Mouse (Mus musculus) central nervous system, embryonic 14 days (tissue): Measurements from ENCODE around the gene Sox8. TPM values are rescaled to one million over a fixed set of nuclear protein-coding genes. Genes with fewer than 3 reads are reported as not detected.

Experiments used
- polyA plus RNA-seq: library from polyadenylated mRNA; depleted of rRNA; stranded (reverse); fragments of >200 nt; gene quantifications from 2 replicates; pipeline ENCODE4 v1.2.3, GENCODE M21; 2012; rRNA removed

The Sox8 gene
- polyA plus RNA-seq, result 11.4 and 14.6 TPM in 2 replicates

GRCm38 (mm10) chr17:25570648-25571452, at the start of gene Sox8:
TSS of gene Sox8 (minus strand) at chr17:25570686.

GRCm38 (mm10) chr17:25578920-25579319, 8.4 kb upstream of the Sox8 start, which contains the start of gene Lmf1:
TSS of gene Lmf1 (plus strand) at chr17:25579085.

Other genes starting within 250 kb of the Sox8 start
- 0.11 TPM in 1 of 2 replicates, not detected in the other for gene Tpsab1, start 225.1 kb downstream of the Sox8 start, polyA plus RNA-seq
- gene Tpsb2, start 204.4 kb downstream of the Sox8 start, polyA plus RNA-seq, result 0.64 and 1.6 TPM in 2 replicates
- 0.21 and 0.76 TPM in 2 replicates for gene Tpsg1, start 201.4 kb downstream of the Sox8 start, polyA plus RNA-seq
- 101 TPM in 2 replicates for gene Cacna1h, start 136.9 kb downstream of the Sox8 start, polyA plus RNA-seq
- 1.1 and 1.5 TPM in 2 replicates for gene Tekt4, start 116.1 kb downstream of the Sox8 start, polyA plus RNA-seq
- gene Sstr5, start 73.4 kb downstream of the Sox8 start, polyA plus RNA-seq, result 0.15 TPM in 2 replicates
- 10.7 and 12.7 TPM in 2 replicates for gene Lmf1, start 8.4 kb upstream of the Sox8 start, polyA plus RNA-seq
- gene Gng13, start 146.5 kb upstream of the Sox8 start, polyA plus RNA-seq, result 1.1 and 2.1 TPM in 2 replicates
- gene Chtf18, start 156.7 kb upstream of the Sox8 start, polyA plus RNA-seq, result 16.3 and 17.3 TPM in 2 replicates
- gene Rpusd1, start 157.0 kb upstream of the Sox8 start, polyA plus RNA-seq, result 44.1 and 45.9 TPM in 2 replicates
- gene Mslnl, start 165.4 kb upstream of the Sox8 start, polyA plus RNA-seq, result 0.11 and 0.15 TPM in 2 replicates
- gene Msln, start 183.7 kb upstream of the Sox8 start, polyA plus RNA-seq, result 0.14 and 0.25 TPM in 2 replicates
- 25.3 and 26.7 TPM in 2 replicates for gene Narfl, start 203.1 kb upstream of the Sox8 start, polyA plus RNA-seq
- gene Haghl, start 215.0 kb upstream of the Sox8 start, polyA plus RNA-seq, result 214 and 220 TPM in 2 replicates
- gene Ccdc78, start 215.9 kb upstream of the Sox8 start, polyA plus RNA-seq, result 0.04 and 0.11 TPM in 2 replicates
- gene Fam173a, start 222.2 kb upstream of the Sox8 start, polyA plus RNA-seq, result 106 and 110 TPM in 2 replicates
- 0.18 TPM in 1 of 2 replicates, not detected in the other for gene AC134908.4, start 225.0 kb upstream of the Sox8 start, polyA plus RNA-seq
- gene Metrn, start 226.4 kb upstream of the Sox8 start, polyA plus RNA-seq, result 101 TPM in 2 replicates
- 64.6 and 64.7 TPM in 2 replicates for gene Fbxl16, start 238.4 kb upstream of the Sox8 start, polyA plus RNA-seq